Mouse (Mus musculus) left cerebral cortex, adult 2 months (tissue): ENCODE results near the gene Rac3. TPM values are rescaled to one million over a fixed set of nuclear protein-coding genes. Genes with fewer than 3 reads are reported as not detected.

Source experiments
- DNase-seq, 2 experiments: peaks; one replicate each; pipeline ENCODE4 v3.0.0; 2021 to 2022; ENCODE audit warnings: low spot score in 2 of 2, mixed read lengths in 1 of 2; ENCODE audit errors: extremely low spot score in 1 of 2
- H3K27ac ChIP-seq: fragments of 200-600 bp; 2 replicates; pipeline ENCODE4 v1.8.1; 2022
- H3K4me3 ChIP-seq: fragments of 200-600 bp; 2 replicates; pipeline ENCODE4 v1.8.1; 2022
- CTCF ChIP-seq: fragments of 200-600 bp; IDR thresholded peaks from 2 replicates; pipeline ENCODE4 v1.8.1; 2022; ENCODE audit warnings: antibody characterized with exemption, mild to moderate bottlenecking, moderate library complexity
- intact Hi-C: fragments of 180-260 bp; cut with DNase I; formaldehyde crosslinking; loops from one replicate; pipeline ENCODE4 v1.15.1; 2025
- total RNA-seq, 2 experiments: library from RNA; stranded (reverse); gene quantifications; 2 replicates each; pipeline ENCODE4 v1.2.3; 2021

The Rac3 gene
- total RNA-seq, 2 experiments from 2014 or later: 34.0 to 39.6 TPM

- no peak for TF ChIP-seq CTCF
- intact Hi-C loops: no loop called here
- Histone ChIP-seq H3K4me3 (no peak overlapping the region), H3K27ac (no peak overlapping the region)
- DNase-seq: no peak
Observed at GRCm38 (mm10) chr11:120689365-120689764, 31.9 kb upstream of the Rac3 start.

GRCm38 (mm10) chr11:120692471-120693011, 28.7 kb upstream of the Rac3 start:
- intact Hi-C loops: no loop called here
- DNase-seq: no peak
- TF ChIP-seq CTCF: no peak; the same call in 1 of the 2 replicates
- peak overlapping the region; percentile 57 for H3K27ac ChIP-seq
- no peak overlapping the region for H3K4me3 ChIP-seq

GRCm38 (mm10) chr11:120693461-120693860, 27.8 kb upstream of the Rac3 start:
- TF ChIP-seq CTCF: no peak
- intact Hi-C loops: no loop called here
- DNase-seq: no peak
- Histone ChIP-seq H3K4me3 (no peak overlapping the region), H3K27ac (no peak overlapping the region)

GRCm38 (mm10) chr11:120695184-120695583, 26.1 kb upstream of the Rac3 start:
- Histone ChIP-seq H3K4me3 (no peak overlapping the region), H3K27ac (peak overlapping the region; percentile 64)
- intact Hi-C loops: no loop called here
- no peak for DNase-seq
- no peak for TF ChIP-seq CTCF

GRCm38 (mm10) chr11:120695641-120696040, 25.6 kb upstream of the Rac3 start:
- intact Hi-C loops: no loop called here
- H3K4me3 ChIP-seq: no peak overlapping the region
- DNase-seq: no peak
- TF ChIP-seq CTCF: no peak
- peak overlapping the region; percentile 64 for H3K27ac ChIP-seq

GRCm38 (mm10) chr11:120696568-120696967, 24.7 kb upstream of the Rac3 start:
- Histone ChIP-seq H3K27ac (no peak overlapping the region), H3K4me3 (no peak overlapping the region)
- intact Hi-C loops: no loop called here
- TF ChIP-seq CTCF: peak; percentile 40
- no peak for DNase-seq

- DNase-seq: no peak
- Histone ChIP-seq H3K4me3 (no peak overlapping the region), H3K27ac (no peak overlapping the region; the same call in 1 of the 2 replicates)
- TF ChIP-seq CTCF: no peak; the same call in 1 of the 2 replicates
- intact Hi-C loops: no loop called here
Observed at GRCm38 (mm10) chr11:120697741-120698140, 23.5 kb upstream of the Rac3 start.

GRCm38 (mm10) chr11:120703696-120704454, 17.4 kb upstream of the Rac3 start:
- Histone ChIP-seq H3K27ac (no peak overlapping the region), H3K4me3 (no peak overlapping the region)
- no peak for DNase-seq
- intact Hi-C loops: no loop called here
- no peak for TF ChIP-seq CTCF

GRCm38 (mm10) chr11:120704486-120705325, 16.6 kb upstream of the Rac3 start:
- intact Hi-C loops: no loop called here
- no peak for TF ChIP-seq CTCF
- no peak overlapping the region for H3K27ac ChIP-seq

GRCm38 (mm10) chr11:120706120-120706519, 15.2 kb upstream of the Rac3 start:
- intact Hi-C loops: no loop called here
- no peak for DNase-seq
- TF ChIP-seq CTCF: no peak
- Histone ChIP-seq H3K4me3 (no peak overlapping the region), H3K27ac (no peak overlapping the region)

More at GRCm38 (mm10) chr11:120704486-120705325, 16.6 kb upstream of the Rac3 start:
- DNase-seq: no peak
- H3K4me3 ChIP-seq: no peak overlapping the region

- no peak for DNase-seq
- no peak for TF ChIP-seq CTCF
- intact Hi-C loops: no loop called here
- H3K27ac ChIP-seq: peak overlapping the region; percentile 50
- H3K4me3 ChIP-seq: no peak overlapping the region
Observed at GRCm38 (mm10) chr11:120707225-120707624, 14.0 kb upstream of the Rac3 start.

GRCm38 (mm10) chr11:120707969-120708368, 13.3 kb upstream of the Rac3 start:
- peak overlapping the region; percentile 44 for H3K27ac ChIP-seq
- intact Hi-C loops: no loop called here
- H3K4me3 ChIP-seq: no peak overlapping the region
- TF ChIP-seq CTCF: no peak
- DNase-seq: no peak
